Mouse (Mus musculus) heart, postnatal 0 days (tissue): ENCODE measurements around the gene Cox6a2. TPM values are rescaled to one million over a fixed set of nuclear protein-coding genes. Genes with fewer than 3 reads are reported as not detected.

Source experiments
- ATAC-seq: fragments of 200-750 bp; cut with Nextera tagmentation; 2 replicates; pipeline ENCODE4 v1.8.0; 2017; ENCODE audit warnings: low read depth, moderate number of reproducible peaks, moderate library complexity; ENCODE audit not compliant: insufficient read depth
- DNase-seq: peaks from one replicate; pipeline ENCODE4 v3.0.0-alpha.2; 2016; ENCODE audit warnings: low spot score
- H3K27ac ChIP-seq: fragments of 300-500 bp; sonication (generic); 2 replicates; pipeline ENCODE4 v1.5.1; 2014; ENCODE audit warnings: low read depth, mild to moderate bottlenecking
- H3K27me3 ChIP-seq: fragments of 300-500 bp; sonication (generic); 2 replicates; pipeline ENCODE4 v1.6.1; 2014; ENCODE audit warnings: low read length, mixed read lengths; ENCODE audit not compliant: control insufficient read depth, insufficient read depth
- H3K36me3 ChIP-seq: fragments of 300-500 bp; sonication (generic); replicated peaks from 2 replicates; pipeline ENCODE4 v1.6.1; 2014; ENCODE audit warnings: low read length, mixed read lengths; ENCODE audit not compliant: control insufficient read depth, insufficient read depth
- H3K4me1 ChIP-seq: fragments of 300-500 bp; sonication (generic); 2 replicates; pipeline ENCODE4 v1.6.1; 2014; ENCODE audit warnings: antibody characterized with exemption; ENCODE audit not compliant: control insufficient read depth, insufficient read depth
- H3K4me2 ChIP-seq: fragments of 300-500 bp; sonication (generic); 2 replicates; pipeline ENCODE4 v1.6.1; 2014; ENCODE audit warnings: low read depth, mild to moderate bottlenecking, low read length, moderate library complexity
- H3K4me3 ChIP-seq: fragments of 300-500 bp; sonication (generic); 2 replicates; pipeline ENCODE4 v1.5.1; 2014; ENCODE audit warnings: low read depth, low read length
- H3K9ac ChIP-seq: fragments of 300-500 bp; sonication (generic); replicated peaks from 2 replicates; pipeline ENCODE4 v1.6.1; 2014; ENCODE audit warnings: low read depth, low read length, mixed read lengths
- H3K9me3 ChIP-seq: fragments of 300-500 bp; sonication (generic); replicated peaks from 2 replicates; pipeline ENCODE4 v1.6.1; 2016; ENCODE audit warnings: low read length; ENCODE audit not compliant: control insufficient read depth
- CTCF ChIP-seq: IDR thresholded peaks from 2 replicates; pipeline ENCODE4 v1.5.1; 2016; ENCODE audit warnings: antibody characterized with exemption, control low read depth, low read depth
- EP300 ChIP-seq: IDR thresholded peaks from 2 replicates; pipeline ENCODE4 v1.6.1; 2016; ENCODE audit warnings: antibody characterized with exemption, low read depth
- WGBS: fragments of 180-500 bp; shearing (Covaris S2); extraction: QIAGEN DNeasy Blood & Tissue Kit; methylation state at CpG from one replicate; pipeline ENCODE4 v1.1.7; 2014; 5-methylcytosine and 5-hydroxymethylcytosine counted together
- polyA plus RNA-seq: library from polyadenylated mRNA; unstranded; fragments of >200 nt; fragmentation: Nextera tagmentation; extraction: Ambion mirVana; gene quantifications from 2 replicates; pipeline ENCODE4 v1.2.1, GENCODE M21; 2015
- total RNA-seq: library from RNA; depleted of rRNA; stranded (reverse); fragments of >200 nt; gene quantifications from 2 replicates; pipeline ENCODE4 v1.2.3, GENCODE M21; 2014; ENCODE audit warnings: low replicate concordance

Cox6a2 gene
- total and polyA plus RNA-seq, 2 experiments from 2014 or later: 1,223 to 3,388 TPM

DNA sequence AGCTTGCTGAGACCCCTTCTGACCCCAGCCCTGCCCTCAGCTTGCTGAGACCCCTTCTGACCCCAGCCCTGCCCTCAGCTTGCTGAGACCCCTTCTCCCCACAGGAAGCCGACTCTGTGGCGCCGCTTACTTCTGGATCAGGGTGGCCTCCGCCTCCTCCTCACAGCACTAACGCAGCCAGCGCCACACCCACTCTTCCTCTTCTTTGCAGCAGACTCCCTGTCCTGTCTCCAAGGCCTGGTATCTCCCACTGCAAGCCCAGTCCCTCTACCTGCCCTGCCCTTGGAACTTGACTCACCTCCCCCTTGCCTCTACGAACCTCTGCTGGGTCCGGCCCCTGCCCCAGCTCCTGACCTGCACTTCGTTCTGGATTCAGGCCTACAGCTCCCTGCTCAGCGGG, 37.7 kb upstream of the Cox6a2 start:
- Histone ChIP-seq H3K9me3 (no peaks in the 10 kb centered on the region), H3K27ac (no peak overlapping the region), H3K4me1 (peaks cover 17% of the 10 kb centered on the region), H3K27me3 (no peaks in the 10 kb centered on the region), H3K4me3 (no peak overlapping the region), H3K9ac (no peak overlapping the region), H3K4me2 (no peak overlapping the region), H3K36me3 (peaks cover 54% of the 10 kb centered on the region)
- TF ChIP-seq EP300 (no peak), CTCF (no peak)
- ATAC-seq (no peak), DNase-seq (no peak)
- 71% methylated on average over 10 of the region's 10 CpGs for WGBS

DNA sequence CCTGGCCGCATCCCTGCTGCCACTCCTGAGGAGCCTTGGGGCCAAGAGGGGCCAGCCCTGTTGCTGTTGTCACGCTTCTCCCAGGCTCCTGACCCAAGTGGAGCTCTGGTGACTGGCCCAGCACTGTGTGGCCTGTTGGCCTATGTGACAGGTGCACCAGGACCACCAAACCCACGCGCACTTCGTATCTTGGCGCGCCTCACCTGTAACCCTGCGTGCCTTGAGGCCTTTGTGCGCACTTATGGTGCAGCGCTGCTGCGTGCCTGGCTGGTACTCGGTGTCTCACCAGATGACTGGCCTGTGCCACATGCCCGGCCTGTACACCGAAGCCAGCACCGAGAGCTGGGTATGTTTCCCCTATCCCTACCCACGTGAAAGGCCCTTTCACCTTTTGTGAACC, 36.1 kb upstream of the Cox6a2 start:
- no peaks in the 10 kb centered on the region for H3K9me3 ChIP-seq
- DNase-seq (no peak), ATAC-seq (no peak)
- peaks cover 51% of the 10 kb centered on the region for H3K36me3 ChIP-seq
- H3K4me1 ChIP-seq: peaks cover 8% of the 10 kb centered on the region; the same call in 1 of the 2 replicates
- no peak overlapping the region for H3K4me3 ChIP-seq
- H3K4me2 ChIP-seq: no peak overlapping the region
- no peak overlapping the region for H3K9ac ChIP-seq
- no peaks in the 10 kb centered on the region for H3K27me3 ChIP-seq
- H3K27ac ChIP-seq: no peak overlapping the region
- TF ChIP-seq EP300 (no peak), CTCF (no peak)
- 94% methylated on average over 16 of the region's 16 CpGs for WGBS

DNA sequence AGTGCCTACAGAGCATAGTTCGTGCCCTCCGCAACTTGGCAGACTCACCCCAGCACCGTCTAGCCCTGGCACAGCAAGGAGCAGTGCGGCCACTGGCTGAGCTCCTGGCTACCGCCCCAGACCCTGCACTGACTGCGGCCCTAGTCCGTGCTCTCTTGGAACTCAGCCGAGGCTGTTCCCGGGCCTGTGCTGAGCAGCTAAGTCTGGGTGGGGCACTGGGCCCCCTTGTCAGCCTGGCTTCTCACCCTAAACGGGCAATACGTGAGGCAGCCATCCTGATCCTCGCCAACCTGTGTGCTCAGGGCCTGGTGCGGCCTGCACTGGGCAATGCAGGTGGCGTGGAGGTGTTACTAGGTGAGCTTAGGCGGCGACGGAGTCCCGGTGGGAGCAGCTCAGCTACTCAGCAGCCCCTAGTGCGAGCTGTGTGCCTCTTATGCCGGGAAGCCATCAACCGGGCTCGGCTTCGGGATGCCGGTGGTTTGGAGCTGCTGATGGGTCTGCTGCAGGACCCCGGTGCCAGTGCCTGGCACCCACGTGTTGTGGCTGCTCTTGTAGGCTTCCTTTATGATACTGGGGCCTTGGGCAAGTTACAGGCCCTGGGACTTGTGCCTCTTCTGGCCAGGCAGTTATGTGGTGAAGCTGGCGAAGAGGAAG, 34.1 kb upstream of the Cox6a2 start:
- Histone ChIP-seq H3K27ac (no peak overlapping the region), H3K36me3 (peaks cover 56% of the 10 kb centered on the region), H3K9ac (no peak overlapping the region), H3K27me3 (no peaks in the 10 kb centered on the region), H3K4me3 (no peak overlapping the region), H3K4me2 (no peak overlapping the region), H3K9me3 (no peaks in the 10 kb centered on the region), H3K4me1 (no peaks in the 10 kb centered on the region; the same call in 1 of the 2 replicates)
- no peak for DNase-seq
- WGBS: 90% methylated on average over 27 of the region's 27 CpGs
- no peak for TF ChIP-seq EP300
- no peak for TF ChIP-seq CTCF
- ATAC-seq: no peak

DNA sequence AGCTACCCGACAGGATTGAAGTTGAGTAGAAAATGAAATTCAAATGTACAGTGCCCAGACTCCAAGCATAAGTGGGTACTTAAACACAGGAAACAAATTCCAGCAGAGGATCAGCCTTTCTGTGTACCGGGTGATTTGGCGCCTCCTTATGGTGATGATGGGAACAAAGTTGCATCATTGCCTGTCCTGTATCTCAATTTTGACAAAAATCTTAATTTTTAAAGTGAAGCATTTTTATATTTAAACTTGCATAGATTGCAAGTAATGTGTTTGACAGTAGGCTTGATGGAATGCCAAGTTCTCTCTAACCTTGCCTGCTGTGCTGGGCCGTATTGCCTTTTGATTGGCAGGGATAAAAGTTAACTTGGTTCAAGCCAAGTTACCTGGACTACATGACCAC, 32.8 kb upstream of the Cox6a2 start:
- H3K4me3 ChIP-seq: peak overlapping the region; percentile 76
- H3K27ac ChIP-seq: peak overlapping the region; percentile 99
- peaks cover 44% of the 10 kb centered on the region for H3K36me3 ChIP-seq
- H3K9ac ChIP-seq: no peak overlapping the region
- no peaks in the 10 kb centered on the region for H3K9me3 ChIP-seq
- 21% methylated on average over 4 of the region's 4 CpGs for WGBS
- TF ChIP-seq CTCF (peak; percentile 48), EP300 (no peak)
- ATAC-seq (no peak), DNase-seq (peak; percentile 63)
- H3K4me2 ChIP-seq: peak overlapping the region; percentile 68
- no peaks in the 10 kb centered on the region for H3K27me3 ChIP-seq
- H3K4me1 ChIP-seq: no peaks in the 10 kb centered on the region; the same call in 1 of the 2 replicates

DNA sequence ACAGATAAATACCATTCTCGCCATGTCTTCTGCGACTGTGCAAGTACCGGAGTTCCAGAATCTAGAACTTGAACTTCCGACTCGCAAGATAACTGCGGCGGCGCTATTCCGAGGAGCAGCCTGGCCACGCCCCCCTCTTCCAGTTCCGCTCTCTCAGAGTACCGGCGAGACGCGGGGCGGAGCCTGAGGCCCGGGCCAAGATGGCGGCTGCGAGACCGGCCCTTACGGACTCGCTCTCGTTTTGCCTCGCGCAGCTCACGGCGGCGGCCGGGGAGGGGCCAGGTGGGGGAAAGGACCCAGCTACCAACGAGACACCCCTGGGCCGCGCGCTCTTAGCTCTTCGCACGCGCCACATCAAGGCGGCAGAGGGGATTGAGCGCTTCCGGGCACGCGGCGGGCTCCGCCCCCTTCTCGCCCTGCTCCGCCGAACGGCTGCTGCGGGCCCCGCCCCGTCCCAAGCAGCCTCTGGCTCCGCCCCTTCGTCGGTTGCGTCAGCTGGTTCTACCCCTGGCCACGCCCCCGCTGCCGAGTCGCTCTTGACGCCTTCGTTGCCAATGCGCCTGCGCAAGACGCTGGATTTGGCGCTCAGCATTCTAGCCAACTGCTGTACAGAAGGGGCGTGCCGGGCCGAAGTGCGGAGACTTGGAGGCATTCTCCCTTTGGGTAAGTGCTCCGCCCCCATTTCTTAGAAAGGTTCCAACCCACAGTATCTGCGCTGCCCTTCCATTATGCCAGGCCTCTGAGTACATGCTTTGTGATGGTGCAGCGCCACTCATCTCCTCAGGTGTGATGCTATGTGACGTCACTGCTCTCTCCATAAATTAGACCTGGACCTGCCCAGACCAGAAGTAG, 32.0 kb upstream of the Cox6a2 start, which contains the start of gene 9130023H24Rik:
Gene 9130023H24Rik (minus strand): TSS at position 105 of the 852 bp plus-strand sequence.
- H3K4me2 ChIP-seq: peak within 1 kb of the TSS; percentile 86
- H3K4me1 ChIP-seq: no peaks in the 10 kb centered on the region; the same call in 1 of the 2 replicates
- H3K9me3 ChIP-seq: no peaks in the 10 kb centered on the region
- under 1% methylated on average over 67 of the region's 72 CpGs for WGBS
- ATAC-seq (peak; percentile 91), DNase-seq (peak; percentile 99)
- peaks cover 41% of the 10 kb centered on the region for H3K36me3 ChIP-seq
- TF ChIP-seq EP300: no peak; the same call in 1 of the 2 replicates
- TF ChIP-seq CTCF: 0 out of 2 replicates have a peak, but pooled peaks have one; percentile 13
- H3K27ac ChIP-seq: peak within 1 kb of the TSS; percentile 99
- H3K27me3 ChIP-seq: no peaks in the 10 kb centered on the region
- H3K9ac ChIP-seq: peak within 1 kb of the TSS; percentile 79
- H3K4me3 ChIP-seq: peak within 1 kb of the TSS; percentile 76
